Mouse (Mus musculus) intestine, embryonic 15.5 days (tissue): ENCODE measurements around the gene Rps2. TPM values are rescaled to one million over a fixed set of nuclear protein-coding genes. Genes with fewer than 3 reads are reported as not detected.

ENCODE experiments used
- ATAC-seq: fragments of 200-750 bp; cut with Nextera tagmentation; 2 replicates; pipeline ENCODE4 v1.8.0; 2017; ENCODE audit warnings: moderate TSS enrichment, moderate library complexity
- H3K27ac ChIP-seq: fragments of 300-500 bp; sonication (generic); 2 replicates; pipeline ENCODE4 v1.5.1; 2015; ENCODE audit warnings: mild to moderate bottlenecking, inconsistent platforms
- H3K27me3 ChIP-seq: fragments of 300-500 bp; sonication (generic); replicated peaks from 2 replicates; pipeline ENCODE4 v1.6.1; 2015; ENCODE audit warnings: inconsistent platforms
- H3K36me3 ChIP-seq: fragments of 300-500 bp; sonication (generic); 2 replicates; pipeline ENCODE4 v1.6.1; 2015; ENCODE audit warnings: inconsistent platforms
- H3K4me1 ChIP-seq: fragments of 300-500 bp; sonication (generic); replicated peaks from 2 replicates; pipeline ENCODE4 v1.6.1; 2015; ENCODE audit warnings: inconsistent platforms
- H3K4me2 ChIP-seq: fragments of 300-500 bp; sonication (generic); replicated peaks from 2 replicates; pipeline ENCODE4 v1.6.1; 2015; ENCODE audit warnings: mild to moderate bottlenecking, inconsistent platforms
- H3K4me3 ChIP-seq: fragments of 300-500 bp; sonication (generic); replicated peaks from 2 replicates; pipeline ENCODE4 v1.5.1; 2015; ENCODE audit warnings: inconsistent platforms
- H3K9ac ChIP-seq: fragments of 300-500 bp; sonication (generic); 2 replicates; pipeline ENCODE4 v1.6.1; 2015; ENCODE audit warnings: inconsistent platforms
- H3K9me3 ChIP-seq: fragments of 300-500 bp; sonication (generic); 2 replicates; pipeline ENCODE4 v1.6.1; 2016; ENCODE audit warnings: inconsistent platforms
- WGBS: fragments of 180-500 bp; shearing (Covaris S2); methylation state at CpG from one replicate; pipeline ENCODE4 v1.1.7; 2015; 5-methylcytosine and 5-hydroxymethylcytosine counted together
- polyA plus RNA-seq: library from polyadenylated mRNA; unstranded; fragments of >200 nt; fragmentation: Nextera tagmentation; extraction: Ambion mirVana; gene quantifications from 2 replicates; pipeline ENCODE4 v1.2.1, GENCODE M21; 2015

Rps2 gene
- polyA plus RNA-seq, 1 experiment from 2014 or later = 1,514 TPM

DNA sequence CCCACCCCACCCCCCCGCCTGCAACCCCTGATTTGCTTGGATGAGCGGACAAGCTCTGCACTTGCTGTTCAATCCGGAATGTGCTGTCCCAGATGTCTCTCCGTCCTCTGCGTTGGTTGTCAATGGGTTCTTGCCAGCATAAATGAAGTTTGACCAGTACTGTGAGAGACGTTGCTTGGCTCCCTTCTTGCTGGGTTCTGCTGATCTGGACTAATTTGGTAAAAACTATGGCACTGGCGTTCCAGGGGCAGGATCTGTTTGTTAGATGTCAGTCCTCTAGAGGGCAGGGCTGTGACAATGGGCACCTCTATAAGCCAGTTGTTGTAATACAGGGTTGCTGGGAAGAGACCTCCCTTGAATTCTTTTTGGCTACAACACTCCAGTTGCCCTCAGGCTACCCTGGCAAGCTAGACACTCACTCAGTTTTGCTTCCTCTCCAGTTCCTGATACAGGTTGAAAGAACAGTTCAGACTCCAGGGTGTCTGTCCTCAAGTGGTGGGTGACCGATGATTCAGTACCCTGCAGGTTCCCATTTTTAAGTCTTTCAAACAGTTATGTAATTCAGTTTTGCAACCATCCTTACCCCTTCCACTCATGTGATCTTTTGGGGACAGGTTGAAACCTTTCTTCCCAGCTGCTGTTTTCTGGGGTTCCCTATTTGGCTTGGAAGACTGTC lies 19.4 kb downstream of the Rps2 start:
- Histone ChIP-seq H3K9ac (peak overlapping the region; percentile 67; the same call in 1 of the 2 replicates), H3K27me3 (no peaks in the 10 kb centered on the region), H3K27ac (no peak overlapping the region), H3K36me3 (no peaks in the 10 kb centered on the region), H3K4me2 (peak overlapping the region; percentile 88), H3K4me1 (peaks cover 14% of the 10 kb centered on the region), H3K9me3 (no peaks in the 10 kb centered on the region), H3K4me3 (peak overlapping the region; percentile 66)
- 18% methylated on average over 8 of the region's 8 CpGs for WGBS
- ATAC-seq = no peak

DNA sequence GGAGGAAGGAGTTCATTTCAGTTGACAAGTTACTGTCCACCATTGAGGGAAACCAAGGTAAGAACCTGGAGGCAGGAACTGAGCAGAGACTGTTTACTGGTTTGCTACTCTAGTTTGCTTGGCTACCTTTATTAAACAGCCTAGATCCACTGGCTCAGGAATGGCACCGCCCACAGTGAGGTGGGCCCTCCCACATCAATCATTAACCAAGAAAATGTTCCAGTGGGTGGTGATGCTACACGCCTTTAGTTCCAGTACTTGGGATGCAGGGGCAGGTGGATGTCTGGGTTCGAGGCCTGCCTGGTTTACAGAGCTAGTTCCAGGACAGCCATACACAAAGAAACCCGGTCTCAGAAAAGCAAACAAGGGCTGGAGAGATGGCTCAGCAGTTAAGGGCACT lies 20.3 kb downstream of the Rps2 start:
- 0 out of 2 replicates have a peak, but pooled peaks cover 6% of the 10 kb centered on the region for H3K36me3 ChIP-seq
- peaks cover 14% of the 10 kb centered on the region for H3K4me1 ChIP-seq
- H3K4me2 ChIP-seq = no peak overlapping the region
- WGBS = 79% methylated on average over 4 of the region's 4 CpGs
- no peak for ATAC-seq
- no peak overlapping the region for H3K9ac ChIP-seq
- no peaks in the 10 kb centered on the region for H3K9me3 ChIP-seq
- H3K4me3 ChIP-seq = no peak overlapping the region
- H3K27ac ChIP-seq = no peak overlapping the region
- no peaks in the 10 kb centered on the region for H3K27me3 ChIP-seq

DNA sequence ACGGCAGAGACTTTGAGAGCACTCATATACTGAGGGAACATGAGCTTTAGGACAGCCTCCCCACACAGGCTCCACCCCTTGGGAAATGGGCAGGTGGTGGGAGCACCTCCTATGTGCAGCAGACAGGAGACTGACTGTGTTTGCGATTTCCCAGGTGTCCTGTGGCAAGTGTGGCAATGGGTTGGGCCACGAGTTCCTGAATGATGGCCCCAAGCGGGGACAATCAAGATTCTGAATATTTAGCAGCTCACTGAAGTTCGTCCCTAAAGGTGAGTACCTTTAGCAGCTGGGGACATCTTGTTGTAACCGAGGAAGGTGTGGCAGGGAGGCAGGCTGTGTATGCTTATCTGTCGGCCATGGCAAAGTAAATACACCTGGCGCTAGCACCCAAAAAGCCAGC lies 22.0 kb downstream of the Rps2 start:
- H3K9me3 ChIP-seq = no peaks in the 10 kb centered on the region
- H3K27me3 ChIP-seq = no peaks in the 10 kb centered on the region
- no peak overlapping the region for H3K9ac ChIP-seq
- H3K4me3 ChIP-seq = no peak overlapping the region
- no peak overlapping the region for H3K27ac ChIP-seq
- peaks cover 14% of the 10 kb centered on the region for H3K4me1 ChIP-seq
- no peak overlapping the region for H3K4me2 ChIP-seq
- ATAC-seq = no peak
- WGBS = 63% methylated on average over 8 of the region's 8 CpGs
- H3K36me3 ChIP-seq = 0 out of 2 replicates have a peak, but pooled peaks cover 6% of the 10 kb centered on the region

DNA sequence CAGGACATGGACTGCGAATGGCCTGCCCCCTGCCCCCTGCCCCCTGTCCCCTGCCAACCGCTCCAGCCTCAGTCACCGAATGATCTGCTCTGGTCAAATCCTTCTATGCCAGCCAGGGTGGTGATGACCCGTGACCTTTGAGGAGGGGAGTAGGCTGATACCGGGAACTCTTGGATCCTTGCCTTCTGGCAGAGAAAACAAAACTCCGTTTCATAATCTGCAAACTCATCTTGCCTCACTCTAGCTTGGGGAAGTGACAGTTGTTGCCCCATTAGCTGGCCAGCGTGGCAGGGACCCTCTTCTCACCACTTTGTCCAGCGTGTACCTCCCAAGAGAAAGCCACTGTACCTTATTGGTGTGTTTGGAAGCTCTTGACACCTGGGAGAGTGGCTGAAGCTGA lies 24.4 kb downstream of the Rps2 start:
- Histone ChIP-seq H3K27me3 (no peaks in the 10 kb centered on the region), H3K36me3 (0 out of 2 replicates have a peak, but pooled peaks cover 6% of the 10 kb centered on the region), H3K9ac (no peak overlapping the region), H3K4me1 (peaks cover 17% of the 10 kb centered on the region), H3K27ac (no peak overlapping the region), H3K4me3 (no peak overlapping the region), H3K4me2 (no peak overlapping the region), H3K9me3 (no peaks in the 10 kb centered on the region)
- no peak for ATAC-seq
- WGBS = 81% methylated on average over 8 of the region's 8 CpGs

DNA sequence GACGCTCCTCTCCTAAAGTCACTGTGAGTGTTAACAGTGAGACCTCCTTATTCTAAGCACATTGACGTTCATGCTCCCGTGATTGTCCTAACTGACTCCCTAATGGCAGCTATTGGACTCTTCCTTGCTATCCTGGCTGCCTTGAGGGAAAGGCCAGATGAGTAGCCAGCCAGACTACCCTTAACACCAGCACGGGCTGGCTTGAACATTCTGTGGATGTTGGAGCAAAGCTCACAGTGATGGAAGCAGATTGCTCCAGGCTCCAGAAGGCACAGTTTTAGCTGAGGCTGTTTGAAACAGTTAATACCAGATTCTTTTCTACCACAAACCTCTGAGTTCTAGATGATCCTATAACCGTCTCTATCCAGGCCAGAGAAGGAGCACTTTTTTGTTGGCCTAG lies 26.0 kb downstream of the Rps2 start:
- Histone ChIP-seq H3K4me1 (0 out of 2 replicates have a peak, but pooled peaks cover 7% of the 10 kb centered on the region), H3K36me3 (0 out of 2 replicates have a peak, but pooled peaks cover 6% of the 10 kb centered on the region), H3K27ac (no peak overlapping the region), H3K9ac (no peak overlapping the region), H3K9me3 (no peaks in the 10 kb centered on the region), H3K27me3 (no peaks in the 10 kb centered on the region), H3K4me3 (no peak overlapping the region), H3K4me2 (no peak overlapping the region)
- 85% methylated on average over 5 of the region's 5 CpGs for WGBS
- no peak for ATAC-seq

DNA sequence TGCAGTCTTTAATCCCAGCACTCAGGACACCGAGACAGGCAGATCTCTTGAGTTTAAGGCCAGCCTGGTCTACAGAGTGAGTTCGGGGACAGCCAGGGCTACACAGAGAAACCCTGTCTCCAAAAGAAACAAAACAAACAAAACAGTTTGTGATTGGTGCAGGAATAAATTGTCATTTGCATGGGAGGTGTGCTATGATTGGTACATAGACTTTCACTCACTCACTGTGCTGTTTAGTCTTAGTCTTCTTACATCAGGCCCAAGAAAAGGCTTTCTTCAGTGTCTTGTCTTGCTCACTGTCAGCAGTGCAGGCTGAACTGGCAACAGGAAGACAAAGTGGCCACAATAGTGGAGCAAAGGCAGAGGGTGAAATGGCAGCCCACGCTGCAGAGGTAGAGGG lies 26.5 kb downstream of the Rps2 start:
- Histone ChIP-seq H3K4me3 (no peak overlapping the region), H3K36me3 (0 out of 2 replicates have a peak, but pooled peaks cover 6% of the 10 kb centered on the region), H3K9me3 (no peaks in the 10 kb centered on the region), H3K27me3 (no peaks in the 10 kb centered on the region), H3K9ac (no peak overlapping the region), H3K4me2 (no peak overlapping the region), H3K4me1 (0 out of 2 replicates have a peak, but pooled peaks cover 7% of the 10 kb centered on the region), H3K27ac (no peak overlapping the region)
- WGBS = 75% methylated on average over 3 of the region's 3 CpGs
- ATAC-seq = no peak

DNA sequence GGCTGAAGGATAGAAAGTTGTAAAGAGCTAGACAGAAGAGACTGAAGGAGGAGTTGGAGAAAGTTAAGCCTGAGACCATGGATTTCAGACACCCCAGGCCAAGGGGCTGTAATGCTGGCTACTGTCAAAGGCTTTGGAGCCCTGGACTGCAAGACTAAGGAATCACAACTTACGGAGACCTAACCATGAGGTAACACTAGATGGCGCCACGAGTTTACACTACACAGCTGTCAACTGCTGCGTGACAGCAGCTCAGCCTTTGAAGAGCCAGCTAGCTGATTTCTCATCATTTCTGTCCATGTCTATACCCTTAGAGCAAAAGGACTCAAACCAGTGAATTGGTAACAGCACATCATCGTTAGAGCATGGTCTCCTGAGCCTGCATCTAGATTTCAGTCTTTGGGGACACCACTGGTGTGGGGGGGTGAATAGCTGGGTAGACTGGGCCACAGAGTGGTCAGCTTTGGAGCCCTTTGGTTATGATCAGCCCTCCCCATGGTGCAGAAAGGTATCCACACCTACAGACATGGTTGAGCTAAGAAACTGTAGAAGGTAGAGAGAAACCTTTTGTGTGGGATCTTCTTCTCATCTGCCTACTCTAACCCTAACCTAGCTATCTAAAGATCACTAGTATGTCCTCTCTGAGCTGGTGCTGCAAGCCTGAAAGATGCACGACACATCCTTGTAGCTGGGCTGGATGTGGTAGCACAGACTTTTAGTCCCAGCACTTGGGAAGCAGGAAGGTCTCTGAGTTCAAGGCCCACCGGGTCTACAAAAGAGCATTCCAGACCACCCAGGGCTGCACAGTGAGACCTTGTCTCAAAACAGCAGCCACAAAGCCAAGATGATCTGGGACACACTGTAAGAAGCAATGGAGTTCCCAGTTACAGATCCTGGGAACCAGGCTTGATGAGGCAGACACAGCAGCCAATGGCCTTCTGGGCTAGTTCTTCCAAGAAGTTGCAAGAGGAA lies 27.9 kb downstream of the Rps2 start:
- WGBS = 20% methylated on average over 7 of the region's 7 CpGs
- Histone ChIP-seq H3K36me3 (0 out of 2 replicates have a peak, but pooled peaks cover 6% of the 10 kb centered on the region), H3K27me3 (peaks cover 11% of the 10 kb centered on the region), H3K4me1 (0 out of 2 replicates have a peak, but pooled peaks cover 7% of the 10 kb centered on the region), H3K9me3 (no peaks in the 10 kb centered on the region), H3K9ac (no peak overlapping the region), H3K27ac (no peak overlapping the region), H3K4me3 (no peak overlapping the region), H3K4me2 (no peak overlapping the region)
- peak; percentile 83 for ATAC-seq

DNA sequence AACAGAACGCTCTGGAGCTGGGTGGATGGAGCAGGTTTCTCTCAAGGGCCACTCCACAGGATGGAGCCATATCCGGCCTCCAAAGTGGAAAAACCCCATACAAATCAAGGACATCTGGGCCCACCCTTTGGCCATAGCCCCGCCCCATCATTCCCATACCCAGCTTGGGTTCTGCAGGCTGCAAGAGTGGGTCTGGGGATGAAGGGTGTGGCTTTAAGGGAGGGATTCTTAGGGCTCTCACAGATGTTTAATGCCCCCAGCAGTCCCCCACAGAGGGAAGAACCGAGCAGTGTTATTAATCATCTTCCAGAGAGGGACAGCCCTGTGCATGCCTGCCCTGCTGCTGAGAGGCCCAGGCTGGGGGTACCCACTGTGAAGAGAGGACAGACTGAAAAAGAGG lies 29.1 kb downstream of the Rps2 start:
- Histone ChIP-seq H3K36me3 (0 out of 2 replicates have a peak, but pooled peaks cover 6% of the 10 kb centered on the region), H3K27ac (no peak overlapping the region), H3K9ac (no peak overlapping the region), H3K4me1 (0 out of 2 replicates have a peak, but pooled peaks cover 7% of the 10 kb centered on the region), H3K9me3 (no peaks in the 10 kb centered on the region), H3K4me2 (no peak overlapping the region), H3K27me3 (peaks cover 21% of the 10 kb centered on the region), H3K4me3 (no peak overlapping the region)
- 37% methylated on average over 4 of the region's 4 CpGs for WGBS
- 0 out of 2 replicates have a peak, but pooled peaks have one; percentile 31 for ATAC-seq

DNA sequence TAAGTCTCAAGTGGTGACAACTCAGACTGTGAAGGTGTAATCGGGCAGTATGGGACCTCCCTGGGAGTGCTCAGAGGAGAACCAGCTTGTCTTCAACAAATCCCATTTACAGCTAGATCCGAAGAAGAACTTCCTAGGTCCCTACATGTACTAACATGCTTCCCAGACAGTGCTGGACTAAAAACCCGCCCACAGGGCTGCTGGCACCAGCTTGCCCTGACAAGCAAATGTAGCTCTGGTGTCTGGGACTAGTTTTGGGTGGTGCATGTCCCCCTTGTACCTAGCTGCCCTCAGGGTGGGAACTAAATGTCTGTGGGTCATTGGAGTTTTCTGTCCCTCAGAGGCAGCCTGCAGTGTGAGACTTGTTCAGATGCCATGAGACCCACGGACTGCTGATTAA lies 33.6 kb downstream of the Rps2 start:
- no peak for ATAC-seq
- H3K4me3 ChIP-seq = no peak overlapping the region
- peaks cover 18% of the 10 kb centered on the region for H3K4me1 ChIP-seq
- no peak overlapping the region for H3K9ac ChIP-seq
- no peak overlapping the region for H3K27ac ChIP-seq
- peaks cover 57% of the 10 kb centered on the region for H3K27me3 ChIP-seq
- no peaks in the 10 kb centered on the region for H3K9me3 ChIP-seq
- 19% methylated on average over 4 of the region's 4 CpGs for WGBS
- H3K4me2 ChIP-seq = no peak overlapping the region
- no peaks in the 10 kb centered on the region for H3K36me3 ChIP-seq

DNA sequence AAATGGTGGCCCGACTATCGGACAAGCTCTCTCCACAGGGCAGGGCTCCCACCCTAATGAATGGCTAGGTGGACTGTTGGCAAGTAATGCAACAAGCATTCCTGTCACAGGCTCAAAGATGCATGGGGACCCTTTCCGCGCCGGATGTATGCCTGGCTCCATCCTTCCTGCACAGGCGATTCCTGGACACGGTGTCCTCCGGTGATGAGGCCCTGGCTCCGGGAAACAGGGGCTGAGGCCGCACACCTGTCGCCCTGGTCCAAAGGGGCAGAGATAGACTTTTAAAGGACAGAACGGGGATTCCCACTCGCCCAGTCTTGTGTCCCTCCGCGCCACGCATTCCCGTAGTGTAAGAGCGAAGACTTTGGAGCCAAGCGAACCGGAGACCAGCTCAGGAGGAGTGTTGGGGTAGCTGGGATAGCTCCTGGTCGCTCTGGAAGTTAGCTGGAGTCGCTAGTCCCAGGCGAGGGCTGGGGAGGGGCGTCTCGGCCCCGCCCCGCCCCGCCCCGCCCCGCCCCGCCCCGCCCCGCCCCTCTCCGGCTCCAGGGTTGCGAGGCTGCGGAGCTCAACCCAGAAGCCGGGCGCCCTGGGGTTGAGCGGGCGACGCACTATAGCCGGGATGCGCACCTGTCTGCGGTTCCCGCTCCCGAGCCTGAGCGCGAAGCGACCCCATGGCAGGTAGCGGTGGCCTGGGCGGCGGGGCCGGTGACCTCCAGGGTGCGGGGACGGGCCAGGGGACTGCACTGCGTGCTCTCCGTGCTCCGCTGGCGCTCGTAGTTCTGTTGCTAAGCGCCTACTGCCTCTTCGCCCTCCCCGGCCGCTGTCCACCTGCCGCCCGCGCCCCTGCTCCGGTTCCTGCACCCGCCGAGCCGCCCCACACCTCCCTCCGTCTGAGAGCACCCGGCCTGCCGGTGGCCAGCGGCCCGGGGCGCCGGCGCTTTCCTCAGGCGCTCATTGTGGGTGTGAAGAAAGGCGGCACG lies 34.8 kb downstream of the Rps2 start, which contains the start of gene Hs3st6:
Gene Hs3st6, plus strand, starts transcription at position 574 of the 980 bp plus-strand sequence.
- H3K4me2 ChIP-seq = peak within 1 kb of the TSS; percentile 99
- H3K4me1 ChIP-seq = peaks cover 12% of the 10 kb centered on the region
- H3K4me3 ChIP-seq = peak within 1 kb of the TSS; percentile 51
- H3K9ac ChIP-seq = peak within 1 kb of the TSS; percentile 34
- H3K36me3 ChIP-seq = no peaks in the 10 kb centered on the region
- H3K9me3 ChIP-seq = no peaks in the 10 kb centered on the region
- ATAC-seq = peak; percentile 98
- peaks cover 57% of the 10 kb centered on the region for H3K27me3 ChIP-seq
- WGBS = 1% methylated on average over 58 of the region's 82 CpGs
- no peak within 1 kb of the TSS for H3K27ac ChIP-seq

DNA sequence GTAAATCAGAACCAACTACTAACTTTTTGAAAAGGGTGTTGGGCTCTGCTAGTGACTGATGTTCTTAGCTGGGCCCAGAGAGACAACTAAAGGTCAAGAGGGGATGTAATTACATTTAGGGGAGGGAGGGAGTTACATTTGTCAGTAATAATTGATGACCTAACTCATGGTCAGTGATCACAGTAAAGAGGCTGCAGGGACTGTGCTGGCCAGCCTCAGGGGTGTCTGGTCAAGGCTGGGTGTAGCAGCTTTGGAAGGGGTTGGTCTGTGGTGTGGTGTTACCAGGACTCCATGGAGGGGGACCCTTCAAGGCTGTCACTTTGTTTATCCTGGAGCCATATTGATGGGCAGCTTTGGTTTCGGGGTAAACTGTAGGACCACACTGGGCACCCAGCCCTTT lies 39.5 kb downstream of the Rps2 start:
- H3K27ac ChIP-seq = no peak overlapping the region
- H3K4me3 ChIP-seq = no peak overlapping the region
- H3K27me3 ChIP-seq = peaks cover 33% of the 10 kb centered on the region
- no peaks in the 10 kb centered on the region for H3K36me3 ChIP-seq
- H3K4me1 ChIP-seq = peaks cover 8% of the 10 kb centered on the region
- H3K9ac ChIP-seq = no peak overlapping the region
- no peak overlapping the region for H3K4me2 ChIP-seq
- no peak for ATAC-seq
- 75% methylated on average over 1 of the region's 1 CpGs for WGBS
- H3K9me3 ChIP-seq = no peaks in the 10 kb centered on the region
